Mouse (Mus musculus) liver, embryonic 13.5 days (tissue): ENCODE measurements around the gene Ncoa3. TPM values are rescaled to one million over a fixed set of nuclear protein-coding genes. Genes with fewer than 3 reads are reported as not detected.

Experiments used
- ATAC-seq: fragments of 200-750 bp; cut with Nextera tagmentation; 2 replicates; pipeline ENCODE4 v1.8.0; 2017; ENCODE audit warnings: low read depth, mild to moderate bottlenecking, moderate number of reproducible peaks, moderate library complexity
- DNase-seq: peaks from one replicate; pipeline ENCODE4 v3.0.0; 2022
- H3K27ac ChIP-seq: fragments of 300-500 bp; sonication (generic); 2 replicates; pipeline ENCODE4 v1.5.1; 2015; ENCODE audit warnings: moderate library complexity, mild to moderate bottlenecking, inconsistent platforms
- H3K27me3 ChIP-seq: fragments of 300-500 bp; sonication (generic); 2 replicates; pipeline ENCODE4 v1.6.1; 2015; ENCODE audit warnings: mild to moderate bottlenecking, inconsistent platforms
- H3K36me3 ChIP-seq: fragments of 300-500 bp; sonication (generic); 2 replicates; pipeline ENCODE4 v1.6.1; 2015; ENCODE audit warnings: mild to moderate bottlenecking, inconsistent platforms
- H3K4me1 ChIP-seq: fragments of 300-500 bp; sonication (generic); replicated peaks from 2 replicates; pipeline ENCODE4 v1.6.1; 2015; ENCODE audit warnings: inconsistent platforms
- H3K4me2 ChIP-seq: fragments of 300-500 bp; sonication (generic); 2 replicates; pipeline ENCODE4 v1.6.1; 2015; ENCODE audit warnings: inconsistent platforms, mild to moderate bottlenecking, moderate library complexity
- H3K4me3 ChIP-seq: fragments of 300-500 bp; sonication (generic); replicated peaks from 2 replicates; pipeline ENCODE4 v1.5.1; 2015; ENCODE audit warnings: mild to moderate bottlenecking, inconsistent platforms
- H3K9ac ChIP-seq: fragments of 300-500 bp; sonication (generic); 2 replicates; pipeline ENCODE4 v1.6.1; 2015; ENCODE audit warnings: mild to moderate bottlenecking, inconsistent platforms
- H3K9me3 ChIP-seq: fragments of 300-500 bp; sonication (generic); replicated peaks from 2 replicates; pipeline ENCODE4 v1.6.1; 2016; ENCODE audit warnings: inconsistent platforms
- WGBS: fragments of 180-500 bp; shearing (Covaris S2); methylation state at CpG from one replicate; pipeline ENCODE4 v1.1.7; 2015; ENCODE audit not compliant: insufficient replicate concordance; 5-methylcytosine and 5-hydroxymethylcytosine counted together
- polyA plus RNA-seq: library from polyadenylated mRNA; unstranded; fragments of >200 nt; fragmentation: Nextera tagmentation; extraction: Ambion mirVana; gene quantifications from 2 replicates; pipeline ENCODE4 v1.2.1, GENCODE M21; 2015

Ncoa3 gene
- polyA plus RNA-seq, 1 experiment from 2014 or later, result 3.5 TPM

GRCm38 (mm10) chr2:165956096-165956740 lies 36.2 kb upstream of the Ncoa3 start:
- ATAC-seq (no peak), DNase-seq (no peak)
- Histone ChIP-seq H3K4me2 (no peak overlapping the region), H3K4me1 (peaks cover 48% of the 10 kb centered on the region), H3K27me3 (no peaks in the 10 kb centered on the region), H3K9ac (no peak overlapping the region), H3K4me3 (no peak overlapping the region), H3K9me3 (no peaks in the 10 kb centered on the region), H3K36me3 (no peaks in the 10 kb centered on the region), H3K27ac (no peak overlapping the region)
- WGBS, result 25% methylated on average over 7 of the region's 7 CpGs

- Histone ChIP-seq H3K27ac (no peak overlapping the region), H3K36me3 (no peaks in the 10 kb centered on the region), H3K9me3 (no peaks in the 10 kb centered on the region), H3K9ac (no peak overlapping the region), H3K4me3 (no peak overlapping the region), H3K4me1 (peaks cover 38% of the 10 kb centered on the region), H3K4me2 (no peak overlapping the region), H3K27me3 (no peaks in the 10 kb centered on the region)
- WGBS, result 53% methylated on average over 9 of the region's 9 CpGs
- DNase-seq (no peak), ATAC-seq (no peak)
Measured at GRCm38 (mm10) chr2:165957257-165957828, 35.1 kb upstream of the Ncoa3 start.

DNA sequence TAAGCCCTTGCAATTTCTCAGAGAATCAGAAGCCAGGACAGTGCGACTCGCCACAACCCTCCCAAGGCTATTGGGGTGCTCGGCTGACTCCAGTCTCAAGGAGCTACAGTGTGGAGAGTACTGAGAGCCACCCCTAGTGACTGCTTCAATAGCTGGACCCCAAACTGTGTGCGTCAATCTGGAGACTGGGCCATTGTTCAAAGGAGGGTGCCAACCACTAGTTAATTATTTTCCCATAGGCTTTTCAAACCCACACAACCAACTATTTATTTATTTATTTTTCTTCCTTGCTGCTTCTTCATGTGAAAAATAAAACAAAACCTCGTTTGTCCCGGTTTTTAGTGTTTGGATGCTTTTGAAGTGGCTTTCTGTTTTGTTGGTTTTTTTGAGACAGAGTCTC lies 33.9 kb upstream of the Ncoa3 start:
- DNase-seq, result no peak
- Histone ChIP-seq H3K27ac (no peak overlapping the region), H3K4me3 (no peak overlapping the region), H3K4me1 (peaks cover 42% of the 10 kb centered on the region), H3K9me3 (no peaks in the 10 kb centered on the region), H3K27me3 (no peaks in the 10 kb centered on the region), H3K4me2 (no peak overlapping the region), H3K9ac (no peak overlapping the region), H3K36me3 (no peaks in the 10 kb centered on the region)
- WGBS, result 81% methylated on average over 6 of the region's 6 CpGs
- ATAC-seq, result no peak

DNA sequence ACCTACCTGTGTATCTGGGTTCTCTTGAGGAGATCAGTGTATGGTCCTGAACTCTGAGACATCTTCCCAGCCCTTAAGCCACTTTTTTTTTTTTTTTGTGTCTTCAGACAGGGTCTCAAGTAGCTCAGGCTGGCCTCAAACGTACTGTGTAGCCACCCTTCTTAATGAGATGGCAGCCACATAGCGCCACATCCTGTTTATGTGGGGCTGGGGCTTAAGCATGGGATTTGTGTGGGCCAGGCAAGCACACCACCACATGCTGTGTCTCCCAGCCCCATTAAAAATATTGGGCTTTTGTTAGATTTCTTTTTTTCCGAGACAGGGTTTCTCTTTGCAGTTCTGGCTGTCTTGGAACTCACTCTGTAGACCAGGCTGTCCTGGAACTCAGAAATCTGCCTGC lies 31.7 kb upstream of the Ncoa3 start:
- H3K9me3 ChIP-seq, result no peaks in the 10 kb centered on the region
- H3K4me1 ChIP-seq, result peaks cover 30% of the 10 kb centered on the region
- H3K4me2 ChIP-seq, result no peak overlapping the region
- no peak overlapping the region for H3K4me3 ChIP-seq
- no peaks in the 10 kb centered on the region for H3K36me3 ChIP-seq
- H3K27ac ChIP-seq, result no peak overlapping the region
- DNase-seq, result no peak
- no peak overlapping the region for H3K9ac ChIP-seq
- ATAC-seq, result no peak
- 57% methylated on average over 3 of the region's 3 CpGs for WGBS
- H3K27me3 ChIP-seq, result no peaks in the 10 kb centered on the region

GRCm38 (mm10) chr2:165962824-165963223 lies 29.6 kb upstream of the Ncoa3 start:
- Histone ChIP-seq H3K4me3 (no peak overlapping the region), H3K27me3 (no peaks in the 10 kb centered on the region), H3K36me3 (no peaks in the 10 kb centered on the region), H3K4me1 (peaks cover 25% of the 10 kb centered on the region), H3K4me2 (no peak overlapping the region), H3K9ac (no peak overlapping the region), H3K9me3 (no peaks in the 10 kb centered on the region), H3K27ac (no peak overlapping the region)
- WGBS, result 34% methylated on average over 5 of the region's 5 CpGs
- DNase-seq, result no peak
- no peak; the same call in 1 of the 2 replicates for ATAC-seq

- peaks cover 38% of the 10 kb centered on the region for H3K4me1 ChIP-seq
- no peak overlapping the region for H3K4me3 ChIP-seq
- 61% methylated on average over 4 of the region's 4 CpGs for WGBS
- H3K4me2 ChIP-seq, result no peak overlapping the region
- DNase-seq (no peak), ATAC-seq (no peak)
- H3K36me3 ChIP-seq, result no peaks in the 10 kb centered on the region
- H3K9me3 ChIP-seq, result no peaks in the 10 kb centered on the region
- no peak overlapping the region for H3K27ac ChIP-seq
- H3K27me3 ChIP-seq, result no peaks in the 10 kb centered on the region
- H3K9ac ChIP-seq, result no peak overlapping the region
Measured at GRCm38 (mm10) chr2:165964121-165964520, 28.3 kb upstream of the Ncoa3 start.

DNA sequence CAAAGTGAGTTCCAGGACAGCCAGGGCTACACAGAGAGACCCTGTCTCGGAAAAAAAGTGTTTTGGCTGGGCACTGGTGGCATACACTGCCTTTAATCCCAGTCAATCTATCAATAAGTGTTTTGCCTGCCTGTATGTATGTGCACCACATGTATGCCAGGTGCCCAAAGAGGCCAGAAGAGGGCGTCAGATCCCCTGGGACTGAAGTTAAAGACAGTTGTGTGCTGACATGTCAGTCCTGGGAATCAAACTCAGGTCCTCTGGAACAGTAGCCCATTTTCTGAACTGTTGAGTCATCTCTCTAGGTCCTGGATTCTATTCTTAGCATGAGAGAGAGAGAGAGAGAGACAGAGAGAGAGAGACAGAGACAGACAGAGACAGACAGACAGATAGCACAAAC lies 25.4 kb upstream of the Ncoa3 start:
- H3K9me3 ChIP-seq, result no peaks in the 10 kb centered on the region
- peak overlapping the region; percentile 50 for H3K27ac ChIP-seq
- 52% methylated on average over 2 of the region's 2 CpGs for WGBS
- H3K4me3 ChIP-seq, result no peak overlapping the region
- H3K4me2 ChIP-seq, result no peak overlapping the region
- H3K36me3 ChIP-seq, result no peaks in the 10 kb centered on the region
- H3K9ac ChIP-seq, result no peak overlapping the region
- DNase-seq (no peak), ATAC-seq (no peak)
- H3K27me3 ChIP-seq, result no peaks in the 10 kb centered on the region
- H3K4me1 ChIP-seq, result peaks cover 56% of the 10 kb centered on the region

DNA sequence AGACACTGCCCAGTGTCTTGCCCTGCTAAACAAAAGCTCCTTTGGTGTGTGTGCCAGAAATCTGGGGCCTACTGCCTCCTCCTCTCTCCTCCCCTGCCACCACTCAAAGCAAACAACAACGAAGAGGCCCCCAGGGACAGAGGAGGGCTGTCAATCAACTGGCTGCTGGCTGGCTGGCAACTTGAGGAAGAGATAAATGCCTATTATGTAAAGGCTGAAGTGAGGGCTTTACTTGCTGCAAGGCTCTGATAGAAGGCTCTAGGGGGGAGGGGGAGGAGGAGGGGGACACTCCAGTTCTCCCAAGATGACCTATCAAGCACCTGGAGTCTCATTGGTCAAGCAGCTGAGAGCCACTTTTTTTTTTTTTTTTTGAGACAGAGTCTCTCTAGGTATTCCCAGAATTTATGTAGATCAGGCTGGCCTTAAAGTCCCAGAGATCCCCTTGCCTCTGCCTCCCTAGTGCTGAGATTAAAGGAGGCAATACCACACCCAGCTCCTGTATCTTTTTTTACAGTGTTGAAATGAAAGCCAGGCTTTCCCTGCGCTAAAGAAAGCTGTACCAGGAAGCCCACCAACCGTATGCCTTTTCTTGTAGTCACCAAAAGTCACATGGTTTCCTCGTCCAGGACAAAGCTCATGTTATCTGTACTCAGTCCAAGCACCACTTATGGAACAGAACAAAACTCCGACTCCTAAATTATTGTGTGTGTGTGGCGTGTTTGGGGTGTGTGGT lies 24.4 kb upstream of the Ncoa3 start:
- Histone ChIP-seq H3K27ac (peak overlapping the region; percentile 67), H3K4me1 (peaks cover 49% of the 10 kb centered on the region)

DNA sequence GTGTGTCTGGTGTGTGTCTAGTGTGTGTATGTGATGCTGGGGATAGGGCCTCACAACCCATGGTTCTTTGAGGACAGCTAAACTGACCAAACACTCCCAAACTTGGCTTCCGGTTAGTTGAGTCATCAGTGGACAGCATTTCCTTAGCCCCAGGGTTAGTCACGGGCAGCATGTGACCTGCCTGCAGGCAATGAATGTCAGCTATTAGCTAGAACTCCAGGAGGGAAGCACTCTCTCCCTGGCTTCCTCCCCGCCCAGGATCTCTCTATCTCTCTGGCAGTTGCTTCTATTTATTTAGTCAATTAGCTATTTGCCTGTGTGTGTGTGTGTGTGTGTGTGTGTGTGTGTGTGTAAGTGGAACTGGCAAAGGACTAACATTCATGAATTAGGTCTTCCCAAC lies 23.6 kb upstream of the Ncoa3 start:
- H3K9ac ChIP-seq, result 0 out of 2 replicates have a peak overlapping the region, but pooled peaks have one; percentile 1
- peak overlapping the region; percentile 48 for H3K4me2 ChIP-seq

More for the DNA sequence above, 24.4 kb upstream of the Ncoa3 start:
- DNase-seq (peak; percentile 57), ATAC-seq (peak; percentile 79)
- H3K4me3 ChIP-seq, result no peak overlapping the region
- H3K4me2 ChIP-seq, result 0 out of 2 replicates have a peak overlapping the region, but pooled peaks have one; percentile 2
- H3K9ac ChIP-seq, result no peak overlapping the region
- no peaks in the 10 kb centered on the region for H3K36me3 ChIP-seq
- no peaks in the 10 kb centered on the region for H3K27me3 ChIP-seq
- no peaks in the 10 kb centered on the region for H3K9me3 ChIP-seq
- 13% methylated on average over 6 of the region's 6 CpGs for WGBS

GRCm38 (mm10) chr2:165969391-165969790 lies 23.0 kb upstream of the Ncoa3 start:
- Histone ChIP-seq H3K27ac (peak overlapping the region; percentile 67; the same call in 1 of the 2 replicates), H3K4me2 (peak overlapping the region; percentile 48), H3K4me3 (peak overlapping the region; percentile 26), H3K9me3 (no peaks in the 10 kb centered on the region), H3K9ac (0 out of 2 replicates have a peak overlapping the region, but pooled peaks have one; percentile 1), H3K4me1 (peaks cover 40% of the 10 kb centered on the region), H3K36me3 (no peaks in the 10 kb centered on the region), H3K27me3 (no peaks in the 10 kb centered on the region)
- no peak for ATAC-seq
- no peak for DNase-seq
- 20% methylated on average over 8 of the region's 8 CpGs for WGBS

More for the DNA sequence above, 23.6 kb upstream of the Ncoa3 start:
- peak; percentile 45 for ATAC-seq
- H3K9me3 ChIP-seq, result no peaks in the 10 kb centered on the region
- peaks cover 44% of the 10 kb centered on the region for H3K4me1 ChIP-seq
- peak overlapping the region; percentile 26; the same call in 1 of the 2 replicates for H3K4me3 ChIP-seq
- H3K27ac ChIP-seq, result peak overlapping the region; percentile 67
- no peak for DNase-seq
- no peaks in the 10 kb centered on the region for H3K36me3 ChIP-seq
- H3K27me3 ChIP-seq, result no peaks in the 10 kb centered on the region
- 22% methylated on average over 3 of the region's 3 CpGs for WGBS

GRCm38 (mm10) chr2:165969961-165970360 lies 22.5 kb upstream of the Ncoa3 start:
- no peaks in the 10 kb centered on the region for H3K9me3 ChIP-seq
- no peak for DNase-seq
- no peak for ATAC-seq
- H3K36me3 ChIP-seq, result no peaks in the 10 kb centered on the region
- H3K27me3 ChIP-seq, result no peaks in the 10 kb centered on the region
- H3K4me1 ChIP-seq, result peaks cover 40% of the 10 kb centered on the region
- H3K27ac ChIP-seq, result 0 out of 2 replicates have a peak overlapping the region, but pooled peaks have one; percentile 8
- WGBS, result 73% methylated on average over 13 of the region's 13 CpGs
- no peak overlapping the region for H3K9ac ChIP-seq
- no peak overlapping the region for H3K4me3 ChIP-seq
- peak overlapping the region; percentile 48; the same call in 1 of the 2 replicates for H3K4me2 ChIP-seq
